Mouse (Mus musculus): Measurements from ENCODE around the gene Abcc10. TPM values are rescaled to one million over a fixed set of nuclear protein-coding genes. Genes with fewer than 3 reads are reported as not detected.

Abcc10 gene
- polyA plus RNA-seq, 1 experiment: 3.9 TPM

DNA sequence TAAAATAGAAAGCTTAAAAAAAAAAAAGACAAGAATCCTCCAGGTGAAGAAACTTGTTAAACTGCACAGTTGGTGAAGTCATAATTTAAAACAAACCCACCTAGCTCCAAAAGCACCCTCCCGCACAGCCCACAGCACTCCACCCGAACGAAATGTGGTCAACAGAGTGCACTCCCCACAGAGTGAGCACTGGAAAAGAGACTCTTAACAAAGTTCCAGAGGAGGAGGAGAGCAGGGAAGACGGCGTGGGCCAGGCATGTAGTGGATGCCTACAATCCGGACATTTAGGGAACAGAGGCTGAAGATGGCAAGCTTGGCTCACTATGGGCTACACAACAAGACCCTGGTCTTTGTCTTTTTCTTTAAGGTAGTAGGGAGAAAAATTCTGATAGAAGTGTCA, 53.1 kb downstream of the Abcc10 start:
- H3K27ac ChIP-seq (ENCODE audit: insufficient read depth, low read length): 0 out of 2 replicates have a peak overlapping the region, but pooled peaks have one; percentile 26
- TF ChIP-seq CTCF (IDR thresholded peaks at IDR 0.05; ENCODE audit: low read depth, low read length) (no peak), EP300 (IDR thresholded peaks at IDR 0.05; ENCODE audit: insufficient read depth, low read depth, low read length) (no peak), POLR2A (IDR thresholded peaks at IDR 0.05; ENCODE audit: insufficient read depth, low read length) (no peak)
- no peaks in the 10 kb centered on the region for H3K27me3 ChIP-seq (ENCODE audit: control insufficient read depth, insufficient read depth, low read length, poor library complexity, severe bottlenecking)
- H3K9ac ChIP-seq (ENCODE audit: low read depth, poor library complexity, severe bottlenecking): no peak overlapping the region
- no peak overlapping the region for H3K4me3 ChIP-seq (ENCODE audit: low read depth, low read length)
- no peaks in the 10 kb centered on the region for H3K9me3 ChIP-seq (replicated peaks; ENCODE audit: control insufficient read depth, insufficient read depth, low read length, poor library complexity, severe bottlenecking)
- peaks cover 32% of the 10 kb centered on the region for H3K36me3 ChIP-seq (ENCODE audit: control insufficient read depth, insufficient read depth, low read length, poor library complexity, severe bottlenecking)
- peaks cover 4% of the 10 kb centered on the region for H3K4me1 ChIP-seq (ENCODE audit: control insufficient read depth, insufficient read depth, low read length)

DNA sequence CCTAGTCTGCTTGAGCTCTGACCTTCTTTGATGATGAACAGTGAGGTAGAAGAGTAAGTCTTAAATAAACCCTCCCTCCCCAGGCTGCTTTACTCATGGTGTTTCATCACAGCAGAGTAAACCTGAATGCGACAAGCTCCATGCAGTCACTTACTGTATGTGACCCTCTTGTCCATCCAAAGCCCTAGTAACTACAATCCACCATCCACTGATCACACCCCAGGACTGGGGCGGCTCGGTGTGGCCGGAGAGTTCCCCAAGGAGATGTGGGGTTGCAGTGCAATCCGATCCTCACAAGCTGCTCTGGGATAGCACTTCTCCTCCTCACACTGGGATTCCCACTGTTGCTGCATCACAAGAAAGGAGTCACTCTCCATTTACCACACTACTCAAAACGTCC, 53.7 kb downstream of the Abcc10 start:
- peaks cover 4% of the 10 kb centered on the region for H3K4me1 ChIP-seq (ENCODE audit: control insufficient read depth, insufficient read depth, low read length)
- TF ChIP-seq CTCF (IDR thresholded peaks at IDR 0.05; ENCODE audit: low read depth, low read length) (no peak), EP300 (IDR thresholded peaks at IDR 0.05; ENCODE audit: insufficient read depth, low read depth, low read length) (no peak), POLR2A (IDR thresholded peaks at IDR 0.05; ENCODE audit: insufficient read depth, low read length) (no peak)
- H3K36me3 ChIP-seq (ENCODE audit: control insufficient read depth, insufficient read depth, low read length, poor library complexity, severe bottlenecking): peaks cover 28% of the 10 kb centered on the region
- H3K9me3 ChIP-seq (replicated peaks; ENCODE audit: control insufficient read depth, insufficient read depth, low read length, poor library complexity, severe bottlenecking): no peaks in the 10 kb centered on the region
- H3K27ac ChIP-seq (ENCODE audit: insufficient read depth, low read length): peak overlapping the region; percentile 66
- H3K9ac ChIP-seq (ENCODE audit: low read depth, poor library complexity, severe bottlenecking): no peak overlapping the region
- no peak overlapping the region for H3K4me3 ChIP-seq (ENCODE audit: low read depth, low read length)
- no peaks in the 10 kb centered on the region for H3K27me3 ChIP-seq (ENCODE audit: control insufficient read depth, insufficient read depth, low read length, poor library complexity, severe bottlenecking)

DNA sequence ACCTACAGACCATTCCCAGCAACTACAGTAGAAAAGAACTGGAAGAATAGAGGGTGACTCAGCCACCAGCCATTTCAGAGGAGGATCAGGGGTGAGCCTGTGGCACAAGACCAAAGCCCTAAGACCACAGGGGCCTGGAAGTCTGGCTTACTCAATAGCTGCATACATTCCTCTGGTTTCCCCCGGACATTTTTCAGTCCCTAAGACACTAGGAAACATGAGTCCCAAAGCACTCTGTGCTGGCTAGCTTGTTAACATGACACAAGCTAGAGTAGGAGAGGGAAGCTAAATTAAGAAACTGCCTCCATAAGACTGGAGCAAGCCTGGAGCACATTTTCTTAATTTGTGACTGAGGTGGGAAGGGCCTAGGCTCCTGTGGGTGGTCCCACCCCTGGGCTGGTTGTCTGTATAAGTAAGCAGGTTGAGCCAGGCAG, 54.3 kb downstream of the Abcc10 start:
- Histone ChIP-seq H3K9ac (ENCODE audit: low read depth, poor library complexity, severe bottlenecking) (no peak overlapping the region), H3K4me3 (ENCODE audit: low read depth, low read length) (no peak overlapping the region), H3K9me3 (replicated peaks; ENCODE audit: control insufficient read depth, insufficient read depth, low read length, poor library complexity, severe bottlenecking) (no peaks in the 10 kb centered on the region), H3K36me3 (ENCODE audit: control insufficient read depth, insufficient read depth, low read length, poor library complexity, severe bottlenecking) (peaks cover 23% of the 10 kb centered on the region), H3K27ac (ENCODE audit: insufficient read depth, low read length) (peak overlapping the region; percentile 66; the same call in 1 of the 2 replicates), H3K27me3 (ENCODE audit: control insufficient read depth, insufficient read depth, low read length, poor library complexity, severe bottlenecking) (no peaks in the 10 kb centered on the region), H3K4me1 (ENCODE audit: control insufficient read depth, insufficient read depth, low read length) (peaks cover 4% of the 10 kb centered on the region)
- TF ChIP-seq POLR2A (IDR thresholded peaks at IDR 0.05; ENCODE audit: insufficient read depth, low read length) (no peak), EP300 (IDR thresholded peaks at IDR 0.05; ENCODE audit: insufficient read depth, low read depth, low read length) (no peak), CTCF (IDR thresholded peaks at IDR 0.05; ENCODE audit: low read depth, low read length) (no peak)

DNA sequence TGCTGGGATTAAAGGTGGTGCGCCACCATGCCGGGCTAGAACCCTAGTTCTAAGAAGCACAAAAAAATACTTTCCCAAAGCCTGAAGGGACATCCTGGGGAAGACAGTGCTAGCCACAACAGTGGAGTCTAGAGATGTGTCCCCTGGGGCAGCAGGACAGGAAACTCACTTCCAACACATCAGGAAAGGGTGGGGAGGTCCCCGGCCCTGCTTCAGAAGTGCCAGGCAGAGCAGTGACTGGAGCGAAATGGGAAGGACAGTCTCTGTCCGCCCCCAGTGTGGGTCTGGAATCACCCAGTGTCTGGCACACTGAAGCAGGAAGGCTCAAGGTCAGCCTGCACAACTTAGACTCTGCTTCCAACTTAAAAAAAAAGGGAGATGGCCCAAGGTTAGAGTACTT, 55.5 kb downstream of the Abcc10 start:
- Histone ChIP-seq H3K27me3 (ENCODE audit: control insufficient read depth, insufficient read depth, low read length, poor library complexity, severe bottlenecking) (no peaks in the 10 kb centered on the region), H3K27ac (ENCODE audit: insufficient read depth, low read length) (no peak overlapping the region), H3K4me3 (ENCODE audit: low read depth, low read length) (no peak overlapping the region), H3K36me3 (ENCODE audit: control insufficient read depth, insufficient read depth, low read length, poor library complexity, severe bottlenecking) (peaks cover 19% of the 10 kb centered on the region; the same call in 1 of the 2 replicates), H3K9me3 (replicated peaks; ENCODE audit: control insufficient read depth, insufficient read depth, low read length, poor library complexity, severe bottlenecking) (no peaks in the 10 kb centered on the region), H3K9ac (ENCODE audit: low read depth, poor library complexity, severe bottlenecking) (no peak overlapping the region), H3K4me1 (ENCODE audit: control insufficient read depth, insufficient read depth, low read length) (peaks cover 4% of the 10 kb centered on the region)
- TF ChIP-seq POLR2A (IDR thresholded peaks at IDR 0.05; ENCODE audit: insufficient read depth, low read length): no peak
- no peak for TF ChIP-seq EP300 (IDR thresholded peaks at IDR 0.05; ENCODE audit: insufficient read depth, low read depth, low read length)
- no peak for TF ChIP-seq CTCF (IDR thresholded peaks at IDR 0.05; ENCODE audit: low read depth, low read length)

DNA sequence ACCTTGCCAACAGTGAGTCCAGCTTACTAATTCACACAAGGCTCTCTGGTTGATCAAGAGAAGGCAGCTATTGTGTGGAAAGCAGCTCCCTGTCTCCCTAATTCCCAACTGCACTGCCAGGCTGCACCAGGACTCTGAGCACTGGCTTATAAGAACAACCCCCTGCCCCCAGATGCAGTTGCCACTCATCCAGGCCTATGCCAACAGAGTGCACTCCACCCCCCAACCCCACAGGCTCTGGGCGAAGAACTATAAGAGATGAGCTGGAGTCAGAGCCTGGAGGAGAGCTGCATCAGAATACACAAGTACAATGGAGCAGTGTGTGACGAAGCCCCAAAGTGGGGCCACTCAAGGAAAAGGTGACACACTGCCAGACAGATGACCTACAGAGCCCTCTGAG, 56.1 kb downstream of the Abcc10 start:
- no peaks in the 10 kb centered on the region for H3K9me3 ChIP-seq (replicated peaks; ENCODE audit: control insufficient read depth, insufficient read depth, low read length, poor library complexity, severe bottlenecking)
- peaks cover 14% of the 10 kb centered on the region; the same call in 1 of the 2 replicates for H3K36me3 ChIP-seq (ENCODE audit: control insufficient read depth, insufficient read depth, low read length, poor library complexity, severe bottlenecking)
- H3K4me3 ChIP-seq (ENCODE audit: low read depth, low read length): no peak overlapping the region
- peaks cover 9% of the 10 kb centered on the region for H3K4me1 ChIP-seq (ENCODE audit: control insufficient read depth, insufficient read depth, low read length)
- H3K9ac ChIP-seq (ENCODE audit: low read depth, poor library complexity, severe bottlenecking): no peak overlapping the region
- H3K27ac ChIP-seq (ENCODE audit: insufficient read depth, low read length): no peak overlapping the region
- TF ChIP-seq EP300 (IDR thresholded peaks at IDR 0.05; ENCODE audit: insufficient read depth, low read depth, low read length) (no peak), POLR2A (IDR thresholded peaks at IDR 0.05; ENCODE audit: insufficient read depth, low read length) (no peak), CTCF (IDR thresholded peaks at IDR 0.05; ENCODE audit: low read depth, low read length) (no peak)
- no peaks in the 10 kb centered on the region for H3K27me3 ChIP-seq (ENCODE audit: control insufficient read depth, insufficient read depth, low read length, poor library complexity, severe bottlenecking)

DNA sequence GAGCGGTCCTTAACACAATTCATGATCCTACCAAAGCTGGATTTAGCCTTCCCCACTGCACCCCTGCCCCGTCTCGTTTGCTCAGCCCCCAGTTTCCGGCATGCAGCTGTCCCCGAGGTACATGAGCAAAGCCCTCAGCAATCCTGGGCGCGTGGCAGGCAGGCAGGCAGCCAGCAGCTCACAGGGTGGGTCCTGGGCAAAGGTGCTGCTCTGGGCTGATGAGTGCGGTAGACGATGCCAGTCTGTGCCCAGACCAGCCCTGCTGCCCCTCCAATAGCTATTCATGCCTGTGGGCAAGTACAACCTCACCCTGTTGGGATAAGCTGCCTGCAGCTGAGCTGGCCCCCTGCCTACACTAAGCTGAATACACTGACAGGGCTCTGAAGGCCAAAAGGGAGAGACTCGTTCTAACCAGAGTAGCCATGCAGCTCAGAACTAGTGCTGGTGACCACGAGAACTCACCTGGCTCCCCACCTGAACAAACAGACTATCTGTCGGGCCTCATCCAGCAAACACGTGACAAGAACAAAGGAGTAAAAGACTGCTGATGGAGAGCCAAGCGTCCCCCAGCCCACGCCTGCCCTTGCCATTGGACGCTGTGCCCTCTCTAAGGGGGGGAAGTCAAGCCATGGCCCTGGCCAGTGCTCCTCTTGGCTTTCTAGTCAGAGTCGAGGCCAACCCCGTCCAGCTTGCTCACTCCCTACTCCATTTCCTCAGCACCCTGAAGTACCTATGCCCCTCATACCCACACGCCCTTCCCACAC, 58.2 kb downstream of the Abcc10 start:
- Histone ChIP-seq H3K36me3 (ENCODE audit: control insufficient read depth, insufficient read depth, low read length, poor library complexity, severe bottlenecking) (peaks cover 16% of the 10 kb centered on the region; the same call in 1 of the 2 replicates), H3K9ac (ENCODE audit: low read depth, poor library complexity, severe bottlenecking) (no peak overlapping the region), H3K4me1 (ENCODE audit: control insufficient read depth, insufficient read depth, low read length) (peaks cover 12% of the 10 kb centered on the region), H3K27ac (ENCODE audit: insufficient read depth, low read length) (no peak overlapping the region), H3K9me3 (replicated peaks; ENCODE audit: control insufficient read depth, insufficient read depth, low read length, poor library complexity, severe bottlenecking) (no peaks in the 10 kb centered on the region), H3K4me3 (ENCODE audit: low read depth, low read length) (no peak overlapping the region), H3K27me3 (ENCODE audit: control insufficient read depth, insufficient read depth, low read length, poor library complexity, severe bottlenecking) (no peaks in the 10 kb centered on the region)
- TF ChIP-seq CTCF (IDR thresholded peaks at IDR 0.05; ENCODE audit: low read depth, low read length) (no peak), POLR2A (IDR thresholded peaks at IDR 0.05; ENCODE audit: insufficient read depth, low read length) (no peak), EP300 (IDR thresholded peaks at IDR 0.05; ENCODE audit: insufficient read depth, low read depth, low read length) (no peak)

All from ES-Bruce4 (cell line).